Mouse (Mus musculus) ovary, postnatal 36 days (tissue): ENCODE results near the gene Clcc1.

Experiments used
- DNase-seq: peaks from one replicate; pipeline ENCODE4 v3.0.0; 2022; ENCODE audit warnings: low spot score, mixed read lengths

Clcc1 gene

DNA sequence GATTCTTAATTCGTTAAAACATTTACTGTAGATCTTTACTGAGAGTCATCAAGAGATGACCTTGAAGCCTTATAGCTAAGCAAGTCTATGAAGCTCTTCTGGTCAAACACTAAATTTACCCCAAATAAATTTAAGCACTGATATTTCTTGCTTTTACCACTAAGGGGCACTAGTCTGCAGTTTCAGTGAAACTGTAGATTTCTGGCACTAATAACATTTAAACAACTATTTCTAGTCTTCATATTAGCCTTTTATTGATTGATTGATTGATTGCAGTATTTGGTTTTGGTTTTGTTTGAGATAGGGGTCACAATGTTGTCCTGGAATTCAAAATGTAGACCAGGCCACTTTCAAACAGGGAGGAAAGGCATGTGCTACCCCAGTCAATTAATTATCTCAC is 47.5 kb downstream of the Clcc1 start:
- no peak for DNase-seq

DNA sequence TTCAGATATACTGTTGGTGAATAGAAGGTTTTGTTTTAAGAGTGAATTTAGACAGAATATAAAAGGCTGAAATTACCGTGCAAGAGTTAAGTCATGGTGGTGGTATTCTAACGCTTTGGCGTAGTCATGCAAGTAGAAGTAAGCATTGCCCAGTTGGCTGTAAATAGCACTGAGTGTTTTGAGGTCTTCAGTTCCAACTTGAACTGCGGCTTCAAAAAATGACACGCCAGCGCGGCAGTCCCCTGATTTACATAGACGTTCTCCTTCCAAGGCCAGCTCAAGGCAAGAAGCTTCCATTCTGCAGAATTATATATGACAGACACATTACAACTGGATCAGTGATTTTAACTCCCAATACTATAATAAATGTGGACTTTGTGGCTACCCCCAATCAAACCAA is 49.1 kb downstream of the Clcc1 start:
- DNase-seq: no peak

- no peak for DNase-seq
Measured at GRCm38 (mm10) chr3:108711296-108711695, 57.6 kb downstream of the Clcc1 start.

GRCm38 (mm10) chr3:108713065-108713675 is 59.5 kb downstream of the Clcc1 start:
- DNase-seq: no peak

DNA sequence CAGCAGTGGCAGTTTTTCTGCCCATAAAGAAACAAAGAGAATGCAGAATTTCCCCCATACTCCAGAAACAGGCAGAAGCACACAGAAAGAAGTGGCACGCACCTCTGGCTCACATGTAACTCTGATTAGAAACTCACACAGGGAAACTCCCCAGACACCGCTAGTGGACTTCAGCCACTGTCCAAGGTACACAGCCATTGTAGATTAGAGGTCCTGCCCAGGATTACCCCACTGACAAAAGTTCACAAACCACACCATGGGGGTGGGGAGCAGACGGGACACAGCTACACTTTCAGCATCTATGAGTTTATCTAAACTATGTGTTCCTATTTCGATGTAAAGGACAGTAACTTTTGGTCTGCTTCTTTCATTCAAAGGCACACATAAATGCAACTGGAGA is 61.1 kb downstream of the Clcc1 start:
- no peak for DNase-seq

- no peak for DNase-seq
Measured at GRCm38 (mm10) chr3:108717896-108718502, 64.3 kb downstream of the Clcc1 start.

GRCm38 (mm10) chr3:108719357-108719756 is 65.6 kb downstream of the Clcc1 start:
- DNase-seq: no peak

DNA sequence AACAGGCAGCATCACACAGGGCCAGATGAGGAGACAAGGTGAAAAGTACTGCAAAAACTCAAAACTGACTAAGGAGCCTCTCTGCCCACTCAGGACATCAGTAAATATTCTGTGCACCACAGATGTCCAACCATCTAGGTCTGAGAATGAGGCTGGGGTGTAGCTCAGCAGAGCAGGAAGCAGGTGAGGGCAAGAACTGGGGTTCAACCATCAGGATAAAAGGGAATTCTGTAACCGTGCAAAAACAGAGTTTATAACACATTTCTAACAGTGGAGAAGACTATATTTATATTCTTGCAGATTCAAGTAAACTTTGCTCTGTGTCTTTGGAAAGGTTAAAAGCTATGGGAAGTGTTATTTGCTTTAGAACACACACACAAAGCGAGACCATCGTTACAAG is 66.0 kb downstream of the Clcc1 start:
- no peak for DNase-seq

DNA sequence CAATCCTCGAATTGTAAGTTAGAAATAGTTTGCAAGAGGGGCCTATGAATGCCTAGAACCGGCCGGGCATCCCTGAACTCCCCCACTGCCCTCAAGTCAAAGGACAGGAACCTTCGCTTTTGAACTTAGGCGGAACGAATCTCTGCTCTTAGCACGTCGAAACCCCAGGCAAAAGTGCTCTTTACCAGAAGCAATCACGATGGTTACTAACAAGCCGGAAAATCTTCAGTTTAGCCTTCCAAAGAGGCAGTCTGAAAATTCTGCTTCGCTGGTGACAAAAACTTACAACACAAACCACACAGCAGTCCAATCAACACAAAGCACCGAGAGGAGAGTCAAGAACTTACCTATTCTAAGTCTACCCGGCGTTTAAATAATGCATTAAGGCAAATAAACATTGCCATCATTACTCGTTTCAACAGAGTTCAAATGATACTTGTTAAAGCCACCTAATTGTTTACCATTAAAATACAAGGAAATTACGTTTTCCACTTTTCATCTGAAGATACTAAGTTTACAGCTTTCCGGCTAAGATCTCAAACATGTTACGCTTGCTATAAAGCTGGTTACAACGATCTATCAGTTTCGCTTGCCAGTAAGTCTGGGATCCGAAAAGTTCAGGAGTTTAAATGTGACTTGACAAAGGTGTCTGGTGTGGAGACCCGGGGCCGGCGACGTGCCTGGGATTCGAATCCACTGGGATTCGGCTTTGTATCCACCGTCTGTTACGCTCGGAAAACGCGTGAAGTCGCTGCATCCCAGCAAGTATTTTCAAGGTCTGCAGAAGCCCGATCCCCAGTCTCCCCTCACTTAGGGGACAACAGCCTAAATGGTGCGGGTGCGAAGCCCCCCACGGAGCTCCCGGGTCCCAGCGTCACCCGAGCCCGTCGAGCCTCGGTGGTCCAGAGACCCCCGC is 67.6 kb downstream of the Clcc1 start:
- DNase-seq: peak; percentile 48

DNA sequence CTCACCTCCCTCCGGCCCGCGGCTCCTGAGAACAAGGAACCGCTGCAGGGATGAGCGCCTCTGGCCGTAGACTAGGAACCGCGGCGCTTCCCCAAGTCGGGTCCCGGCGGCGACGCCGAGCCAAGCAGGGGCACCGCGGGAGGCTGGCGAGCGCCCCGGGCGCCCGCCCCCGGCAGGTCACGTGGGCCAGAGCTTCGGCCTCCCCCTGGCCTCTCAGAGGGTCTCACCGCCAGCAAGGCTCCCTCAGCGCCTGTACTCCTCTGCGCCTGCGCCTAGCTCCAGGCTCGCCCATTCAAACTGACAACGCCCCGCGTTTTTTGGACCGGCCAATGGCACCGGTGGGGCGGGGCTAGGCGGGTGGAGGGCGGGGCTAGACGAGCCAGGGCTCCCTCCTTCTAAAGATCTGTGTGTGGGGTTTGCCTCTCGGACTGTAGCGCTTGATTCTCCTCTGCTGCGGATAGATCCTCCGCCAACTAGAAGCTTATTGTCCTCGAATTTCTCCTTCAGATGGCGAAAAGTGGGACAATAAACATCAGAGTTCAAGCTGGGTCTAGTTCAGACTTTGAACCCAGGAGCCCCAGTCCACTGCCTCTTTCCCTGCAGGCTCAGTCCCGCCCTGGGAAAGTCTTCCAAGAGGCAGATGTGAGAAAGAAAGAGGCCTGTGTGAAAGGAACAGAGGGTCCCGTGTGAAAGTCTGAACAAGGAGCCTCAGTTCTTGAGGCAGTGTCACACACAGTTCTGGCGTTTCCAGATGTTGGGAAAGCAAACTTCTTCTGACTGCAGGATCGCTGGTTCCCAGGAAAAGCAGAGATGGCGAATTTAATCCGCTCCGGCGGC is 68.5 kb downstream of the Clcc1 start, which contains the start of gene Gpsm2:
TSS of gene Gpsm2 (minus strand) at position 274 of the 837 bp plus-strand sequence.
- peak; percentile 97 for DNase-seq

DNA sequence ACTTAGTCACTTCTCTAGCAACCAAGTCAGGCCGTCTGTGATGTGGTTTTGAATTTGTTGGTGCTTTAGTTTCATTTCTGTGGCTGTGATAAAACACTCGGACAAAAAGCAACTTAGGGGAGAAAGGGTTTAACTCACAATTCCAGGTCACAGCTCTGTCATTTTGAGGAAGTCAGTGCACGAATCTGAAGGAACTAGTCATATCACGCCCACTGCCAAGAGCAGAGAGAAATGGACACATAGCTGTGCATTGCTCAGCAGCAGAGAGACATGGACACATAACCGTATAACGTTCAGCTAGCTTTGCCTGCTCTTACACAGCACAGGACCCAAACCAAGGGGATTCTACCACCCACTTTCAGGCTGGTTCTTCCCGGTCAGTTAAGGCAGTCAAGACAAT is 72.7 kb downstream of the Clcc1 start:
- no peak for DNase-seq

DNA sequence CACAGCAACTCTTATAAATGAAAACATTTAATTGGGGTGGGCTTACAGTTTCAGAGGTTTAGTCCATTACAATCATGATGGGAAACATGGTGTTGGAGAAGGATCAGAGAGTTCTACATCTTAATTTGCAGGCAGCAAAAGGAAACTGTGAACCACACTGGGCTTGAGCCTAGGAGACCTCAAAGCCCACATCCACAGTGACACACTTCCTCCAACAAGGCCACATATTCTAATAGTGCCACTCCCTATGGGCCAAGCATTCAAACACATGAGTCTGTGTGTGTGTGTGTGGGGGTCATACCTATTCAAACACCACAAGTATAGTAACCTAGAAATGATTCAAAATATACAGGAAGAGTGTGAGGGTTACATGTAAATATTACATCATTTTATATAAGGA is 73.6 kb downstream of the Clcc1 start:
- DNase-seq: no peak

DNA sequence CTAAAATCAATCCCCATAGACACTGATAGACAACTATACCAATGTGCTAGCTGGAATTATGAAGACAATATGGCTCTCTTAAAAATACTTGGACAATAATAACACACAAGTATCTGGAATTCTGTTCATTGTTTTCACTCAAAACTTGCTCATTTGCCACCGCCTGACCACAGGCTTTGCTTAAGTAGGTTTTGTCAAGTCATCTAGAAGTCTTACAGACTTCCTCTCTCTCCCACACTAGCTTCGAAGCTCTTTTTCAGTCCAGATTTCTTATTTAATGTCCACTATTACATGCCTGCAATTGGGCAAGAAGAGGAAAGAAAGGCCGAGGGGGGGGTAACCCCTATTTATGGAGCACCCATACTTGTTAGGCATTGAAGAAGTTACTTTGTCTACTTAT is 74.1 kb downstream of the Clcc1 start:
- DNase-seq: no peak
